Mouse (Mus musculus) bone marrow macrophage, adult 2 months (primary cell): ENCODE measurements around the gene Ppib.

Experiments
- CTCF ChIP-seq: IDR thresholded peaks from 2 replicates; pipeline ENCODE4 v1.5.1; 2012; ENCODE audit warnings: low read depth, mild to moderate bottlenecking, low read length, moderate library complexity
- POLR2A ChIP-seq: IDR thresholded peaks from 2 replicates; pipeline ENCODE4 v1.6.1; 2012; ENCODE audit warnings: mild to moderate bottlenecking, low read depth, low read length, borderline replicate concordance

DNA sequence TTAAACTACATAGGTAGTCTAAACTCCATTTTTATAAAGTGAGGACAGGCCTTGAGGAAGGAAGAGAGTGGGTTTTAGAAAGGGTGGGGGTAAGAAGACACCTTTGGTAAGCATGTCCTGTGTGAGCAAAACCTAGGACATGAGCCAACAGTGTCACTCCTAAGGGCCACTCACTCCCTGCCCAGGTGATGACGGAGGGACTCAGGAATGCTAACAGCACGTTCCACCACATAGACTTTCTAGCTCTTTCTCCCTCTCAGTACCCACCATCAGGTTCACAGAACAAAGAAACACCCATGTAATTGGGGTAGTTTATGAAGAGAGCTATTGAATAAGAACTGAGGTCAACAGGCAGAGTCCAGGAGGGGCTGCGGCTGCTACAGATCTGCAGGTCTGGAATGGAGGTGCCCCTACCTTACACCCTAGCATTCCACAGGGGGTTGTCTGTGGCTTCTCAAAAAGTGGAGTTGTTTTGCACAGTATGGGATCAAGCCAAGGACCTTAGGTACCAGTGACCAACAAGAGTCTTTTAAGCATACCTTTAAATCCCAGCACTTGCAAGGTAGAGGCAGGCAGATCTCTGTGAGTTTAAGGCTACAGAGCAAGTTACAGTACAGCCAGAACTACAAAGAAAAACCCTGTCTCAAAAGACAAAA, 20.9 kb downstream of the Ppib start:
- no peak for TF ChIP-seq POLR2A
- TF ChIP-seq CTCF: no peak
